Mouse (Mus musculus): ENCODE measurements around the gene Gcg.

Gcg gene

DNA sequence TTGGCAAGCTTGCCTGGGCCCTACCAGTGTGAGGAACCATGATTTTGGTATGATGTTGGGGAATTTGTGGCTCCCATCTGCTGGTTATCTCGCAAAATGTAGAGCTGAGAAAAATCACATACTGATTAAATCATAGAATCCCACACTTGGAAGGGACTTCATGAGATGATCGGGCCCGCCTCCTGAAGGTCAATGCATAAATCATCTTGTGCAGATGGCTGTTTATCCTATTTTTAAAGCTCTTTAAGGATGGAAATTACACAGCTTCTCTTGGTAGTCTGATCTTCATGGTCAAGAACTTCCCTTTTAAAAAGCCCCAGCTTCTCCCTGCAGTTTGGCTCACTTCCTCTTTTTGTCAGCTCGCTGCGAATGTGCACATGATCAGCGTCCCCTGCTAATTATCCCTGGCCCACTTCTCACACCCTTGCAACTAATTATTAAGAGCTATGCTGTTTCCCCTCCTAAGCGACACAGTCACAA is 23.2 kb downstream of the Gcg start:
- in situ Hi-C loops (cut with MboI, MseI) = loop anchor here (10.0 to 25.0 kb wide), 2 partner anchors 195 to 648 kb away; partner anchors contain the start of gene Tbr1

DNA sequence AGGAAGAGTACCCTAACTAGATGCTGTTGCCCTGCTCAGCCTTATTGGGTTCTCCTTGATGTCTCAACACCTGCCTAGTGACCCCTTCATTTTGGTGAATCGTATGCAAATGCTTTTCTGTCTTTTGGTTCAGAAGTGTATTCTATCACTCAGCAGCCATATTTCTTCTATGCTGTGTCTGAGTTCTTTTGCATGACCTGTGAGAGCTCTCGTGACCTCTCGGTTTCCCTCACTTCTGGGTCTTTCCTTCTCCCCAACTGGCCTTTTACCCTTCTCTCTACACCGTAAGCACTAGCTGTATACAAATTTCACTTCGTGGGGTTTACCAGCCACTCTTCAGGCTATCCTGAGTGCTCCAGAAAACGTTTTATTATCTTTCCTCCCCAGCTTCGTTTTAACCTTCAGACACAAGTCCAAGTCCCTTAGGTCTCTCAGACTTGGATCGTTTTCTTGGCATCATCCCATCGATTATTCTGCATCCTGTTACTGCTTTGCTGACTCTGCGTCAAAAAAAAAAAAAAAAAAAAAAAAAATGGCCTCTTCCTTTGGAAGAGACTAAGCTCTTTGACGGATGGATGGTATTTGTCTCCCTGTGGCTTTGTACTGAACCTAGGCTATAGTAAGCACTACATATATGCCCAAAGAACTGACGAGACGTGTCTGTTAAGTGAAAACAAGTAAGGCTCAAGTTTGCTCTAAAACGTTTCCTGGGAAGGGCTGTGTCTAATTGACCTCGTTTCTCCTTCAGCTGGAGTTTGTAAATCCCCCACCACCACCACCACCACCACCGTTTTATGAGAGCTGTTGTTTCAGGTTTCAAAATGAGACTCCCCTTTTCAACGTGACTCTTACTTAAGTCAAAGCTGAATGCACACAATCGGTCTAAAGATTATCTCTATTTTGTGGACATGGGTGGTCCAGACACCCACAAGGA is 23.9 kb downstream of the Gcg start:
- in situ Hi-C loops (cut with MboI, MseI) = loop anchor here (10.0 to 25.0 kb wide), 2 partner anchors 195 to 647 kb away; partner anchors contain the start of gene Tbr1

- in situ Hi-C loops (cut with MboI, MseI) = loop anchor here (25.0 kb wide), 1 partner anchor 646 kb away; the partner anchor contains the start of gene Tbr1
These were observed 25.4 kb downstream of the Gcg start for GRCm38 (mm10) chr2:62458070-62458469.

- in situ Hi-C loops (cut with MboI, MseI) = loop anchor here (25.0 kb wide), 1 partner anchor 643 kb away; the partner anchor contains the start of gene Tbr1
These were observed 28.5 kb downstream of the Gcg start for GRCm38 (mm10) chr2:62454991-62455390.

- in situ Hi-C loops (cut with MboI, MseI) = loop anchor here (25.0 kb wide), 1 partner anchor 642 kb away; the partner anchor contains the start of gene Tbr1
These were observed 29.4 kb downstream of the Gcg start for GRCm38 (mm10) chr2:62454033-62454432.

DNA sequence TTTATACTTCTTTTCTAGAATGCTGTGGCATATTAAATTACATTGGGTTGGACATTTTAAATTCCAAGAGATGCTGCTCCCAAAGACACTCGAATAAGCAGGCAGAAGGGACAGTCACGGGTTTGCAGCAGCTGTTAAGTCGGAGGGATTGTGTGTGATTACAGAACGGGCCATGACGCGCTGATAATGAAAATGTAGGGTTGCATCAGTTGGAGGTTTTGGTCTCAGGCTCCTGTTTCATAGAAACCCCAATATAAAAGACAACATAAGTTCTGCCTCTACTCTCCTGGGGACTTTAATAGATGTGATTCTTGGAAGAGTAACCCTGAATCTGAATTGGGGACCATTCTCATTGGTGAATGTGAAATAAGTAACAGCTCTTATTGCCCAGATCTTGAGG is 33.1 kb downstream of the Gcg start:
- in situ Hi-C loops (cut with MboI, MseI) = loop anchor here (25.0 kb wide), 1 partner anchor 638 kb away; the partner anchor contains the start of gene Tbr1

GRCm38 (mm10) chr2:62449692-62450346 is 33.6 kb downstream of the Gcg start:
- in situ Hi-C loops (cut with MboI, MseI) = loop anchor here (25.0 kb wide), 1 partner anchor 638 kb away; the partner anchor contains the start of gene Tbr1

DNA sequence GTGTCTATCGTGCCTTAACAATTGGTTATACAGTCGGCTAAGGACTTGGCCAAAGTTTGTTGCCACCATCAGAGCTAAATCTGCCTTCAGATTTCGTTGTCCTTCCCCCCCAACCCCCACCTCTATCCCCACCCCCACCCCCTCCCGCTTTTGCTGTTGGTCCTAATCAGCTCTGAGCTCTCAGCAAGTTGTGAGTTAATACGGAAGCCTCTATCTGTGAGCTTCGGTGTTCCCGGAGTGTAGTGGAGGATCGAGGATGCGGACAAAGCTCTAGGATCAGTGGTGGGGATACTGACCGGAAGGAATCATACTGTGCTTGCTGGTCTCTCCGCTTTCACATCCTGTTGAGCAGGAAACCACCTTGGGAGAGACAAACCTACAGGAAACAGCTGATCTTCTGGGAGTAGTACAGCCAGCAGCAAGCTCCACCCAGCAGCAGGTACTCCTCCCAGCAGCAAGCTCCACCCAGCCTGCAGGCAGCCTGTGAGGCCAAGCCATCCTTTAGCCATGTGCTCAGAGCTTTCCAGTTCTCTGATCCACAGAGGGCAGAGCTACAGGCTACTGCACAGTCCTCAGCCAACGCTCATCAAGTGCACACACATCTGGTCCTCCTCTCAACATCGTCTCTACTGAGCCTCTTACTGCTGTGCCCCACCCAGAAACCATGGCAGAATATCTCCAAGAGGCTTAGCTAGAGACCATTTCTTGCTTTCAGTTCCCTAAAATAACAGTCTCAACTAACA is 42.5 kb downstream of the Gcg start:
- in situ Hi-C loops (cut with MboI, MseI) = no loop called here

GRCm38 (mm10) chr2:62440083-62440482 is 43.4 kb downstream of the Gcg start:
- in situ Hi-C loops (cut with MboI, MseI) = no loop called here

GRCm38 (mm10) chr2:62431245-62431795 is 52.1 kb downstream of the Gcg start:
- in situ Hi-C loops (cut with MboI, MseI) = no loop called here

GRCm38 (mm10) chr2:62425941-62426340 is 57.5 kb downstream of the Gcg start:
- in situ Hi-C loops (cut with MboI, MseI) = no loop called here
